Comparison of ENCODE assay signal across 4 mouse cellular contexts in the genomic region with DNA sequence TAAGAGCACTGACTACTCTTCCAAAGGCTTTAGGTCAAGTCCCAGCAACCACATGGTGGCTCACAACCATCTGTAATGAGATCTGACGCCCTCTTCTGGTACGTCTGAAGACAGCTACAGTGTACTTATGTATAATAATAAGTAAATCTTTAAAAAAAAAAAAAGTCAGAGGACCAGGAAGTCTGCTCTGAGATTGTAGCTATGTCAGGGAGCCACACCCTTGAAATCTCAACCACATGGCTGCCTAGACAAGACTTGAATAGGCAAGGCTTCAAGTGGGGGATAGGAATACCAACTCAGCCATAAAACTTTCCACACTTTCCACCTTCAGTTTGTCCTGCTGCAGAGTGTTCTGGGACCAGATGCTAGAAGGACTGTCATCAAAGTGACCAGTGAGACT. TPM values are rescaled to one million over a fixed set of nuclear protein-coding genes. Genes with fewer than 3 reads are reported as not detected.
"Had no signal": no experiment of that assay in that cellular context is flagged by ENCODE, and none has a peak within 500 bp of the region (broad histone marks: within the 10 kb centered on the region; RNA-seq: fewer than 3 reads in every experiment).

No protein-coding gene starts in this region.

RNA-seq across cellular contexts. Expression of a gene that starts 18.3 kb away (rescaled TPM):
- total RNA-seq: liver, adult 2 months; monocyte, adult 5-6 weeks had no signal
- polyA plus RNA-seq: liver, adult 2 months; lung, adult 2 months; macrophage had no signal
